Mouse (Mus musculus) liver, postnatal 0 days (tissue): ENCODE results near the gene Cpd.

ENCODE experiments used
- CTCF ChIP-seq: sonication (generic); IDR thresholded peaks from 2 replicates; pipeline ENCODE4 v1.5.1; 2016; ENCODE audit warnings: antibody characterized with exemption, low read depth
- EP300 ChIP-seq: IDR thresholded peaks from 2 replicates; pipeline ENCODE4 v1.6.1; 2016; ENCODE audit warnings: antibody characterized with exemption, low read depth, mild to moderate bottlenecking

DNA sequence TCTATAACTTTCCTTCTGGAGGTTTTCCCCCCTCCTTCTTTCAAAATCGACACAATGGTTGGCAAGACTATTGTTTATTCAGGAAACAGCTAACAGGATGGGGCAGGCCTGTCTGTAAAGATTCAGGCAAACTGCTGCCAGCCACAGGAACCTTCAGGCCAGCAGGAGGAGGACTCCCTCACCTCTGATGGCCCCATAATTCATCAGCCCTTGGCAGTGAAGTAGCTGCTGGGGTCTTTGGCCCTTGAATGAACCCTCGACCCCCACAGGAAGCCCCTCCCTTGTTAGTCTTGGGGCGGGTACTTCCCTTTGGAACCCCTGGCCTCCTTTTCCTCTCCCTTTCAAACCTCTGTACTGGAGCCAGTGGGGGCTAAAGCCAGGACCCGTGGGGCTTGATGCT is 46.8 kb upstream of the Cpd start:
- TF ChIP-seq CTCF (no peak), EP300 (no peak; the same call in 1 of the 2 replicates)
